Mouse (Mus musculus): ENCODE measurements at regions not wholly inside any gene's neighbourhood (a gene's known extent, or its start where the extent isn't known, plus 50 kb on each side); places are given as distances from the start of the nearest gene placed in this dataset.
"Not testable (repeated sequence)": the region's sequence is repeated elsewhere in the genome, so short reads cannot be mapped to it uniquely, and the experiment has no call there.

DNA sequence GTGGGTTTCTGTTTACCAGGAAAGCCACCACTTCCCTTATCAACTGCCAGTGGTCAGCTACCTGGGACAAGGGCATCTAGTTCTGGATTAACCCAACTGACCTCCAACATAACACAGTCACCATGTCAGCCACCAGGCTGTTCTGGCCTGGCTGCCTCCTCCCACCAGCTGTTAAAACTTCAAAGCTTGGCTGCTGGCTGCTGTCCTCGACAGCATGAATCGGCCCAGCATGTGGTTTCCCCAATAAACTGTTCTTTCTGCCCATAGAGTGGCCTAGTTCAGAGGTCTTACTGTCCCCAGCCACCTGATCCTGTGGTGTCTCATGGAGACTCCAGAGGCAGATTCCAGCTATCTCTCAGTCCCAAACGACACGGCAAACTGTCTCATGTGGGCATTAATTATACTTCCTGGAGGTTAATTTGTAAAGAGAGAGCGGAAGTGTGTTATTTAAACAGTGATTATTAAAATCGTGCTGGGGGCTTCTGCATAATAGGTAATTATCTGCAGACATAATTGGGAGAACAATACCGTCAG lies 219.7 kb downstream of the Matn1 start:
- Histone ChIP-seq H3K36me3 (ENCODE audit: control insufficient read depth) (no peaks in the 10 kb centered on the region), H3K4me1 (ENCODE audit: control insufficient read depth) (no peaks in the 10 kb centered on the region), H3K27me3 (ENCODE audit: control insufficient read depth) (no peaks in the 10 kb centered on the region), H3K9me3 (ENCODE audit: control insufficient read depth, low read length) (0 out of 2 replicates have a peak, but pooled peaks cover 2% of the 10 kb centered on the region), H3K4me3 (replicated peaks) (no peak overlapping the region)
- TF ChIP-seq GATA1 (IDR thresholded peaks at IDR 0.05; ENCODE audit: low read length) (no peak), TAL1 (IDR thresholded peaks at IDR 0.05; ENCODE audit: low read length) (no peak)

DNA sequence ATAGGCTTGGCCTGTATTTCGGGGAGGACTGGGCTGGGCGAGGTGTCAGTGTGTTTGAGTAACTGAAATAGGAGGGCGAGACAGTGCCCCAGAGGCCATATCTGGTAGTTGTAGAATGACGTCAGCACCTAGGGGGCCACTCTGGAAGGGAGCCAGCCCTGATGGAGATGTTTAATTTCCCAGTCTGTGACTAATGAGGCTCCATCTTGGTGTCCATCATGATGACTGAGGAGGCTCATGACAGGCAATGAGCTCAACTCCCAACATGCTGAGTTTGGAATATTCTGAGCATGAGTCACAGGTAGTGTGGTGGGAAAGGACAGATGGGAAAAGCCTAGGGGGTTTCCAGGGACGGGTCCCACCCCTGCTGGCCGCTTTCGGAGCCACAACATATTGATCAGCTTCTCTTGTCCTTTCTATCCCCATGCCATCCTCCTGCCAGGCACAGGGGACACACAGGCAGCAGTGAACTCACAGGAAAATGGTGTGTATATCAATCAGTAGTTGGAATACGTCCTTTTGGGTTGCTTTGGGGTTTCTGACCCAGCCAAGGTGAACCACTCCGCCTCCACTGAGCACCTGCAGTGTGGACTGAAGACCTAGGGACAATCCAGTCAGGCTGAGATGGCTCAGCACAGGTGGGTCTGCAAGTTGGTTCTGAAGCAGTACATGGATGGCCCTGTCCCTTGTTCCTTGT lies 222.5 kb downstream of the Matn1 start:
- H3K36me3 ChIP-seq (ENCODE audit: control insufficient read depth), result no peaks in the 10 kb centered on the region
- H3K4me1 ChIP-seq (ENCODE audit: control insufficient read depth), result no peaks in the 10 kb centered on the region
- H3K27me3 ChIP-seq (ENCODE audit: control insufficient read depth), result no peaks in the 10 kb centered on the region
- H3K9me3 ChIP-seq (ENCODE audit: control insufficient read depth, low read length), result peaks cover 2% of the 10 kb centered on the region; the same call in 1 of the 2 replicates
- TF ChIP-seq GATA1 (IDR thresholded peaks at IDR 0.05; ENCODE audit: low read length) (no peak), TAL1 (IDR thresholded peaks at IDR 0.05; ENCODE audit: low read length) (no peak)
- H3K4me3 ChIP-seq (replicated peaks), result no peak overlapping the region

DNA sequence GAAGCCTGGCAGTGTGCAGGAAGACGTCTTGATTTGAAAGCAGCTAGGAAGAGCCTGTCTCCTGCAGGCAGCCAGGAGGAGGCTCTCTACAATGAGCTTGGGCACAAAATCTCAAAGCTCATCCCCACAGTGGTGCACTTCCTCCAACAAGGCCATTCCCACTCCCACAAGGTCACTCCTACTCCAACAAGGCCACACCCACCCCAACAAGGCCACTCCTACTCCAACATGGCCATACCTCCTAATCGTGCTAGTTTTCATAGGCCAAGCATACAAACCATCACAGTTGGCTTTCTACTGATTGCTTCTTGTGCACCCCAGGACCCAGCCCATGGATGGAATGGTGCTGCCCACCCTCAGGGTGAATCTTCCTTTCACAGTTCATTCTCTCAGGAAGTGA lies 223.7 kb downstream of the Matn1 start:
- H3K9me3 ChIP-seq (ENCODE audit: control insufficient read depth, low read length), result peaks cover 3% of the 10 kb centered on the region
- no peaks in the 10 kb centered on the region for H3K4me1 ChIP-seq (ENCODE audit: control insufficient read depth)
- TF ChIP-seq TAL1 (IDR thresholded peaks at IDR 0.05; ENCODE audit: low read length) (no peak), GATA1 (IDR thresholded peaks at IDR 0.05; ENCODE audit: low read length) (no peak)
- no peak overlapping the region for H3K4me3 ChIP-seq (replicated peaks)
- no peaks in the 10 kb centered on the region for H3K36me3 ChIP-seq (ENCODE audit: control insufficient read depth)
- no peaks in the 10 kb centered on the region for H3K27me3 ChIP-seq (ENCODE audit: control insufficient read depth)

DNA sequence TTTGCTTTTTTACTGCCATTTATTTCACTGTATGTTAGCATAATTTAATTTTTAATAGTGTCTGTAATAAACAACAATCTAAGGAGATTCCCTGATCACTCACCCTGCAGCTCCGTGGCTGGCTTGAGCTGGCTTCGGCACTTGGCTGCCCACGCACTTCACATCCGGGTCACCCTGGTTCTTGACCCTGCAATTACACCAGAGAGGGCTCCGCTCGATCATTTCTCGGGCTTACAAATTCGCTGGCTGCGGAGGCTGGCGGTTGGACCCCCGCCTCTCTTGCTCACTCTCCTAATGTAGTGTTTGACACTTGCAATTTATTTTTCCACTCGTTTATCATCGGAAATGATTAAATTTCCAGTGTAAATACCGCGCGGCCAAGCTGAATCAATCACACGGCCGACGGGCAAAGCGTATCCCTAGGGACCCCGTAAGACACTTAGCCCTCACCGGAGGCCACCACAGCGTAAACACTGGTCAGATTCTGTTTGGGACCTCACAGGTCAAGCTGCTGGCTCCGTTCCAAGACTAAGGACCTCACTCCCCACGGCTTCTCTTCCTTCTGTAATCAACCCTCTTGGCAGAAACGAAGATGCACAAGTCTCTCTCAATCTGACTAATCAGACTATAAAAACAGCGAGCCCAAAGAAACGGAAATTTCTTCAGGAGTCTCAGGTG lies 229.7 kb downstream of the Matn1 start:
- no peaks in the 10 kb centered on the region for H3K36me3 ChIP-seq (ENCODE audit: control insufficient read depth)
- H3K4me1 ChIP-seq (ENCODE audit: control insufficient read depth), result no peaks in the 10 kb centered on the region
- peaks cover 8% of the 10 kb centered on the region for H3K9me3 ChIP-seq (ENCODE audit: control insufficient read depth, low read length)
- no peak overlapping the region for H3K4me3 ChIP-seq (replicated peaks)
- TF ChIP-seq GATA1 (IDR thresholded peaks at IDR 0.05; ENCODE audit: low read length) (no peak), TAL1 (IDR thresholded peaks at IDR 0.05; ENCODE audit: low read length) (no peak)
- no peaks in the 10 kb centered on the region for H3K27me3 ChIP-seq (ENCODE audit: control insufficient read depth)

DNA sequence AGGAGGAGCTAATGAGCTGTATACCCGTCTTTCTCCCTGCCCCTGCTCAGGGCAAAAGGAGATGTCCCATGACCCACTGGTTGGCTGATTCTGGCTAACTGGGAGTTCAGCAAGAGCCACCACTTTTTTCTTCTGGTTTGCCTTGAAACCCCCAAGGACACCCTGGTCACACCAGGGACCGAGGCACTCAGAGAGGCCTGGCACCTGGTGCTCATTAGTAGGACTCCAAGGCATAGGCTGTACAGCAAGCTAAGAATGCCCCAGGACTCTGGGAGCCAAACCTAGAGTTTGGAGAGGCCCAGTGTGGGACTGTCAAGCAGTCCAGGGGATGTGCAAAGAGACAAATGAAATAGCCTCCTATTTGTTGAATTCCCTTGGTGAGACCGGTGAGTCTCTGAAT lies 232.5 kb downstream of the Matn1 start:
- TF ChIP-seq TAL1 (IDR thresholded peaks at IDR 0.05; ENCODE audit: low read length), result no peak
- TF ChIP-seq GATA1 (IDR thresholded peaks at IDR 0.05; ENCODE audit: low read length), result no peak
- Histone ChIP-seq H3K4me1 (ENCODE audit: control insufficient read depth) (no peaks in the 10 kb centered on the region), H3K4me3 (replicated peaks) (no peak overlapping the region), H3K9me3 (ENCODE audit: control insufficient read depth, low read length) (peaks cover 8% of the 10 kb centered on the region), H3K36me3 (ENCODE audit: control insufficient read depth) (no peaks in the 10 kb centered on the region), H3K27me3 (ENCODE audit: control insufficient read depth) (no peaks in the 10 kb centered on the region)

DNA sequence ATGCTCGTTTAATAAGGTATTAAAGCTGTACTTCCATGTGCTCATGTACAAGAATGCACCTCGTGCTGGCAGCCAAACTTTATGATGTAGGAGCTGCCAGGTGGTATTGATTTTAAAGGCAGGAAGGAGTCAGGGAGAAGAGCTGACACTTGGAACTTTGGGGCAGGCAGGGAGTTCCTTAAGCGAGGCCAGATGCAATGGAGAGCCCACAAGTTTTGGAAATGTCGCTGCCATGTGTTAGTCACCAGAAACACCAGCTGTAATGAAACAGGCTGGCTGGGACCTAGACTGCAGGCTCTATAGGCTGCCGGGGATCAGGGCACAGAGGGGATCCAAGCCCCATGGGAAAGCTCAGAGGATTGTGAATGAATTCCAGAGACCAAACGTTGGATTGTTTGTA lies 233.7 kb downstream of the Matn1 start:
- H3K9me3 ChIP-seq (ENCODE audit: control insufficient read depth, low read length), result peaks cover 8% of the 10 kb centered on the region
- no peaks in the 10 kb centered on the region for H3K4me1 ChIP-seq (ENCODE audit: control insufficient read depth)
- H3K27me3 ChIP-seq (ENCODE audit: control insufficient read depth), result no peaks in the 10 kb centered on the region
- TF ChIP-seq GATA1 (IDR thresholded peaks at IDR 0.05; ENCODE audit: low read length) (no peak), TAL1 (IDR thresholded peaks at IDR 0.05; ENCODE audit: low read length) (no peak)
- H3K4me3 ChIP-seq (replicated peaks), result no peak overlapping the region
- no peaks in the 10 kb centered on the region for H3K36me3 ChIP-seq (ENCODE audit: control insufficient read depth)

DNA sequence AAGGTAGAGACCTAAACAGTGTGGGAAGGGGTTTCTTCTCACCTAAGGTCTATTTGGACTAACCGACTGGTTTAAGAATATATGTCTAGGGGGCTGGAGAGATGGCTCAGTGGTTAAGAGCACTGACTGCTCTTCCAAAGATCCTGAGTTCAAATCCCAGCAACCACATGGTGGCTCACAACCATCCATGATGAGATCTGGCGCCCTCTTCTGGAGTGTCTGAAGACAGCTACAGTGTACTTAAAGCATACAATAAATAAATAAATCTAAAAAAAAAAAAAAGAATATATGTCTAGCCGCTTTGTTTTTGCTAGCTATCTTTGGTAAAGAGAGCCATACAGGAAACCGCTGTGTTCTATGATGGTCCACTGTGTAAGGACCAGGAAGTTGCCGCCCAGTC lies 234.5 kb downstream of the Matn1 start:
- not testable (repeated sequence) for H3K4me1 ChIP-seq (ENCODE audit: control insufficient read depth); H3K27me3 ChIP-seq (ENCODE audit: control insufficient read depth); H3K36me3 ChIP-seq (ENCODE audit: control insufficient read depth)

DNA sequence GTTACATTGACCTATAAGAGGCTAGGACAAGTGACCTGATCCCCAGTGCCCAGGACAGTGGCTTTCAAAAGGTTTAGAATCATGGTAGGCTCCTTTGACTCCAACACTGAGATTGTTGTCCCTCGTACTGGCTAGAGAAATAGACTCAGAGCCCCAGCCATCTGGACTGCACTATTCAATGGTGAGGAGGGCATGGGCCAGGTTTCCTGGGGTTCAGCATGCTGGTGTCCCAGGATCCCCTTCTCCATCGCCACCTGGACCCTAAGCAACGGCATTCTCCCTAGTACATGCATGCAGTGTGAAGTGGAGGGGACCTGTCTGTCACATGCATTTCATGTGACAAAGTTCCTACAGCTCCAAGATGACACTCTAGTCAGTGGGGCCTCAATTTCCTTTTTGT lies 243.9 kb downstream of the Matn1 start:
- no peaks in the 10 kb centered on the region for H3K36me3 ChIP-seq (ENCODE audit: control insufficient read depth)
- H3K27me3 ChIP-seq (ENCODE audit: control insufficient read depth), result peaks cover 3% of the 10 kb centered on the region; the same call in 1 of the 2 replicates
- TF ChIP-seq TAL1 (IDR thresholded peaks at IDR 0.05; ENCODE audit: low read length) (no peak), GATA1 (IDR thresholded peaks at IDR 0.05; ENCODE audit: low read length) (no peak)
- no peaks in the 10 kb centered on the region for H3K4me1 ChIP-seq (ENCODE audit: control insufficient read depth)
- peaks cover 7% of the 10 kb centered on the region for H3K9me3 ChIP-seq (ENCODE audit: control insufficient read depth, low read length)
- no peak overlapping the region for H3K4me3 ChIP-seq (replicated peaks)

More for the DNA sequence above, 234.5 kb downstream of the Matn1 start:
- not testable (repeated sequence) for H3K9me3 ChIP-seq (ENCODE audit: control insufficient read depth, low read length); H3K4me3 ChIP-seq (replicated peaks)

DNA sequence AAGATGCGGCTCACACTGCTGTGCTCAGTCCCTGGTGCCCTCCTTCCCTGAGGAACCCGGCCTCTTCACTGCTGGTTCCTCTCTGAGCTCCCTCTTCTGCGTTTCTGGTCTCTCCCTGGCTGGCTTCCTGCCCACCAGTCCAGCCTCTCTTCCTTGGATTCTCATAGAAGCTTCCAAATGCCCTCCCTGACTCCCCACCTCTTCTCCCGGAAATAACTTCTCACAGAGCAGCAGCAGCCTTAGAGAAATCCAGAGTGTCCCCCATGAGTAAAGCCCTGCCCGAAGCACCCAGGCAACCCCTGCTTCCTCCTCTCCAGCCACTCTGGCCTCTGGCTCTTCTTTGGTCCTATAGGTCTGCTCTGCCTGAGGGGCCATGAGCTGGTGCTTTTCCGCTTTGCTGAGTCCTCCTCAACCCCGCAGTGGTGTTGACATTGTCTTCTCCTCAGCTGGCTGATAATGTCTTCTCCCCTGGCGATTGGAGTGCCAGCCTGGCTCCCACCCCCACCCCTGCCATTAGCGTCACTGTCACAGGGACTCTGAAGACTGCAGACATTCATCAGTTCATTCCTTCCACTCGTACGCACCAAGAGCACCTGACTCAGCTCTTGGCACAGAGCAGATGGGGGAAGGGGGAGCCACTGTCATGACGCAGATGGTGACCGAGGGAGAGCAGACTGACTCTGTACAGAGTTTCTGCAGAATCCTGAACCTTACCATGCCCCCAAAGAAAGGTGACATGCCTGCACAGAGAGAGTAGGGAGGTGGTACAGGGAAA lies 247.1 kb downstream of the Matn1 start:
- TF ChIP-seq TAL1 (IDR thresholded peaks at IDR 0.05; ENCODE audit: low read length), result no peak
- no peak overlapping the region for H3K4me3 ChIP-seq (replicated peaks)
- no peaks in the 10 kb centered on the region for H3K27me3 ChIP-seq (ENCODE audit: control insufficient read depth)
- no peaks in the 10 kb centered on the region for H3K36me3 ChIP-seq (ENCODE audit: control insufficient read depth)
- H3K9me3 ChIP-seq (ENCODE audit: control insufficient read depth, low read length), result peaks cover 16% of the 10 kb centered on the region
- no peaks in the 10 kb centered on the region for H3K4me1 ChIP-seq (ENCODE audit: control insufficient read depth)

Data from erythroblast, embryonic 14.5 days (primary cell).